Mouse (Mus musculus) ovary, postnatal 10 days (tissue): ENCODE results near the gene a.
A peak's percentile ranks its signal among the peaks of the same experiment; 100 is the strongest.
"Not testable (repeated sequence)": the region's sequence is repeated elsewhere in the genome, so short reads cannot be mapped to it uniquely, and the experiment has no call there.

Experiments used
- DNase-seq: peaks from one replicate; pipeline ENCODE4 v3.0.0; 2022; ENCODE audit warnings: low spot score

The a gene

GRCm38 (mm10) chr2:154836537-154836936, 45.3 kb downstream of the a start:
- DNase-seq: no peak

DNA sequence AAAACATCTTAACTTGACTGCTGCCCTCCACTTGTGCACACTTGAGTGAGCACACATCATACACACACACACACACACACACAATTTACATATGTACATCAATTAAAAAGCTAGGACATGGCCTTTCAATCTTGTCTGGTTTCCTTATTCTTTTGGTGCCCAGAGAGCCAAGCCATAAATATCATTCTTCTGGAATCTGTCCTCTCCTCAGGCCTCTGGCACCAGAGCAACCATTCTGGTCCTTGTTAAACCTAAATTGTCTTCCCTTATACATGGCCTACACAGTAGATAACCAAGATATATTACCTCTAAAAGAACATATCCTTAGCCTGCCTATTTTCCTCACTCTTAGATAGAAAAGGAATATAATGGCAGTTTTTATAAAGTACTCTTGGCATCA, 56.9 kb downstream of the a start:
- no peak for DNase-seq

DNA sequence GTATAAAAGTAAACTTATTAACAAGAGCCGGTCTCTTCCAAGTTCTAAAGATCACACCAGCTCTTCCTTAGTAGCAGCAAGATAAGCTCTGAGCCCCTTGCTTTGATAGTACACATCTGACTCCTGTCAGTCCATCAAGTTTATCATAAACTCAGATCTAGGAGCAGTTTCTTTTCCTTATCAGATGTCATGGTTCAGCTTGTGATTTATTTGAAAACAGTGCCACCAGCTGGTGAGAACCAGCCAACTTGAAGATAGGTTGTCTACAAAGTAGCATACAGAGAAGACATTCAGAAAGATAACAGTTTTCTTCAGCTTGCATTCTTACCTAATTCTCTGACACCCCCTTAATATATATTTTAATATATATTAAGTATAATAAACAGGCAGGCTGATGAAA, 64.2 kb downstream of the a start:
- DNase-seq: no peak

- DNase-seq: no peak
These were observed 72.5 kb downstream of the a start for GRCm38 (mm10) chr2:154863672-154864071.

- DNase-seq: no peak
These were observed 74.5 kb downstream of the a start for GRCm38 (mm10) chr2:154865696-154866095.

DNA sequence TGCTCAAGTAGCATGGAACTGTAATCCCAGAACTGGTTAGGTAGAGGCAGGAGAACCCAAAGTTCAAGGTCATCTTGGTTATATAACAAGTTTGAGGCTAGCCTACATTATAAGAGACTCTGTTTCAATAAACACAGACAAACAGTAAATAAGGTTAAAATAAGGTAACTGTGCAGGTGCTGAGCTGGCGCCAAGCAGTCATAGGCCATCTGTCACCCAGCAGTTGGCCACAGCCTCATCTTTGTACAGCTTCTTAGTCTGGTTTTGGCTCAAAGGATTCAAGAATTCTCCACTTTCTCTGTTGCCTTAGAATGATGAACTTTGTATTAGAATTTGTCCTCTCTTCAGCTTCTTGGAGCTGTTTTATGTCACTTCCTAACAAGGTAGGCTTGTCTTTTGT, 76.9 kb downstream of the a start:
- no peak for DNase-seq

DNA sequence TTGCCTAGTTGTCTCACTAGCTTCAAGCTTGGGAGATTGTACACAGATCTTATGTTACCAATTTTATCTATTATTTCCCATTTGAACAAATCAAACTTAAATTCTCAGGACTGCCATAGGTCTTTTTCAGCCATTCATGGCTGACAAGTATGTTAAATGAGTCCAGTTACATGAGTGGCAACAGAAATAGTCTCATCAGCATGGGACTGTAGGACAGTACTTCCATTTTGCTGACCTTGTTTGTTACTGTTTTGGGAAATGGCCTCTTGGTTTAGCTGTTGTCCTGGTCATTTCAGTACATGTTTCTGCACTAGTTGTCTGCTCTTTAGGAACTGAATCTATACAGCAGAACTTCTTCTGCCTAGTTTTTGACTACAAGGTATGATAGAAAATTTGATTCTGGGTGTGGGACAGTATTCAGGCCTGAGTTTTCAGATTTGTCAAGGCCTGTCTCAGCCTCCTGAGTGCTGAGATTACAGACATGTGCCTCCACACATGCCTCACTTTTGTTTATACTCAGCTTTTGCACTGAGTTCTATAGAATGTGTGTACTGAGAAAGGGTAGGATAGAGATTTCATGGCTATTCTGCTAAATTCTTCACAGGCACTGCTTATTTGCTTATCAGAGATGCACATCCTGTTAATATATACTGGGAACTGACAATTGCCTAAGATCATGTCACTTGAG, 78.9 kb downstream of the a start:
- no peak for DNase-seq

- no peak for DNase-seq
These were observed 85.4 kb downstream of the a start for GRCm38 (mm10) chr2:154876621-154877020.

- DNase-seq: no peak
These were observed 100.4 kb downstream of the a start for GRCm38 (mm10) chr2:154891585-154891984.

GRCm38 (mm10) chr2:154892201-154893044, 101.2 kb downstream of the a start, which contains the start of gene Eif2s2:
Gene Eif2s2 (minus strand): TSS chr2:154892935.
- DNase-seq: peak; percentile 86

DNA sequence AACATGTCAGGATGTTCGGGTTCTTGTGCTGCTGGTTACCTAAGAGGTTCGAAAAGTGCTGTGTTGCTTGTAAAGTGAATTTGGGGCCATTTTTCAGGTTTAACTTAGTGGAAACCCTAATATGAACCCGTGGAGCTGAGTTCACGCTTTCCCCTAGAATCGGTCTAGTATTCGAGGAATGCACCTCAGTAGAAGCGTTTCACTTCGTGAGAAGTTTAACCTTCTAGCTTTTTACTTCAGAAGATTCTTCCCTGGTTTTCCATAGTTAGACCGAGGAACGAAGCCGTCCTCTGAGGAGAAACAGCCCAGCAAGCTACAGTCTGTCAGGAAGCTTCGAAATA, 101.8 kb downstream of the a start:
- DNase-seq: no peak

DNA sequence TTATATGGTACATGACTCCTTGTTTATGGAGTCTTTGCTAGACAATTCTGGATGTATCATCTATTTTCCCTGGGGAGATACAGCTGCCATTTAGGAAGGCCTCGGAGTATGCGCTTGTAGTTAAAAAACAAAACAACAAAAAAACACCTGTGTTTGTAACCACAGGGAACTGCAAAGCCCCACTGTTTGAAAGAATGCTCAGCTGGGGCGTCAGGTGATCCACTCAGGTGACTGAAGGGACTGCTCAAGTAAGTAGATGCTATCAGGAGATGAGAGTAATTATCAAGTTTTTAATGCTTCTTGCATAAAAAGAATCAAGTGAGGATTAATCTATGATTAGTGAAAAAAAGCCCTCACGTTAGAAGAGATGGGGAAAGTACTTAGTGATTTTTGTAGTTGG, 102.3 kb downstream of the a start:
- DNase-seq: no peak

DNA sequence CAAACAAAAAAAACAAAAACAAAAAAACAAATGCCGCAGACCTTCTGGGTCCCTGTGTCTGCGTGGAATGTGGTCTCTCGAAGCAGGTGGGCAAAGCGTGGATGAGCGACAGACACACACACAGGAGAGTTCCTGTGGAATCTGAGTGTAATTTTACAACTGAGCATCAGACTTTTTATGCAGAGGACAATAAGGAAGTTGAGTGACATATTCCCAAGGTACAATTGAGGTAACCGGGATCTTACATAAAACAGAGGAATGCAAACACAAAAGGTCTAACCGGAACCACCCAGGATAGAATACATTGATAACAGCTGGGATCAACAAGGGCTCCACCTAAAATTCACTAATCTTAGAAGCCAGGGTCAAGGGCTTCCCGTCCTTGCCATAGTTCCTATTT, 107.8 kb downstream of the a start:
- DNase-seq: not testable (repeated sequence)

DNA sequence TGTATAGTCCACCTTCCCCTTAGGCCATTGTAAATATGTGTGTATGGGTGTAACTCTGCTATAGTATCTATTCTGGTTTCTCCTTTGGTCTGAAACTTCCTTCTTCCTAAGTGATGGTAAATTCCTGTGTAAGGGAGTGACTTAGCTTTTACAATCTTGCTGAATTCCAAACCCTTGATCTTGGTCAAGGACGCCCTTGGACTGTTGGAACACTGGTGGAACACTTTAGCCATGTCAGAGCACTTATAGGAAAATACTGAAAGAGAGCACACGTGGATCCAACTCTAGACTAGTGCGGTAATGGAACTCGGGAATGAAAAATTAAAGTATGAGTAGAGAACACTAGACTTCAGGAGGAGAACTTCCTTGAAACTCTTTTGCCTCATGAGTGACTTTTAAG, 108.2 kb downstream of the a start:
- not testable (repeated sequence) for DNase-seq

DNA sequence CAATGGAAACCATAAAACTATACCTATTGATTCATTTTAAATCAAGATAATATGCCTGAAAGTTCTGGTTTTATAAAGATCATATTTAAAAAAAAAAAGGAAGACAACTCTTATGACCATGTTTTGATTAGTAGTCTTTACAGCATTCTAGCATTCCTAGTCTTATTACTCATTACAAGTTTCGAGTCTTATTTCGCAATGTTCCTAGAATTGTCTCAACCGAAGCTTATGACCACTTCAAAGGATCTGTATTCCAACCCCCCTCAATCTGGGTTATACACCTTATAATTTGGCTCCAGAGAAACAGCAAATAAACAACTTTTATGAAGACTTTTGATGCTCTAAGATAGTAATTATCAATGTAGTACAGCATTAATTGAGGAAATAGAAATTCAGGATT, 110.9 kb downstream of the a start:
- no peak for DNase-seq

GRCm38 (mm10) chr2:154905796-154906195, 114.6 kb downstream of the a start:
- DNase-seq: no peak

DNA sequence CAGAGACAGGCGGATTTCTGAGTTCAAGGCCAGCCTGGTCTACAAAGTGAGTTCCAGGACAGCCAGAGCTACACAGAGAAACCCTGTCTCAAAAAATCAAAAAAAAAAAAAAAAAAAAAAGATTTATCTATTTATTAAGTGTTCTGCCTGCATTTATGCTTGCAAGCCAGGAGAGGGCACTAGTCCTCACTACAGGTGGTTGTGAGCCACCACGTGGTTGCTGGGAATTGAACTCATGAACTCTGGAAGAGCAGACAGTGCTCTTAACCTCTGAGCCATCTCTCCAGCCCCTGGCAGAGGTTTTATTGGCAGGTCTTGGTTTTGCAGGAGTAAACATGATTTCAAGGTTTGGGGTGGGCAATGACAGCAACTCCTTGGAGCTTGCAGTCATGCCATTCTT, 117.0 kb downstream of the a start:
- not testable (repeated sequence) for DNase-seq

DNA sequence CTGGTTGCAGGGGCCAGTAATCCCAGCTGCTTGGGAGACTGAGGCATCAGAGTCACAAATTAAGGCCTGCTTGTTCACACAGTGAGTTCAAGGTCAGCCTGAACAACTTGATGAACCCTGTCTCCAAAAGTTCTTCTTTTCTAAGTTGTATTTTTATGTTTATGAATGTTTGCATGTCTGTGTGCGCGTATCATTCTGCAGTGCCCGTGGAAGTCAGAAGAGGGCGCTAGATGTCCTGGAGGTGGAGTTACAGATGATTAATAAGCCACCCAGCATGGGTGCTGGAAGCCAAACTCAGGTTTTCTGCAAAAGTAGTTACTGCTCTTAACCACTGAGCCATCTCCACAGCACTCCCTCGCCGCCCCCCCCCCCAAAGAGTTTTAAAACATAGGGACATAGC, 118.6 kb downstream of the a start:
- DNase-seq: no peak

DNA sequence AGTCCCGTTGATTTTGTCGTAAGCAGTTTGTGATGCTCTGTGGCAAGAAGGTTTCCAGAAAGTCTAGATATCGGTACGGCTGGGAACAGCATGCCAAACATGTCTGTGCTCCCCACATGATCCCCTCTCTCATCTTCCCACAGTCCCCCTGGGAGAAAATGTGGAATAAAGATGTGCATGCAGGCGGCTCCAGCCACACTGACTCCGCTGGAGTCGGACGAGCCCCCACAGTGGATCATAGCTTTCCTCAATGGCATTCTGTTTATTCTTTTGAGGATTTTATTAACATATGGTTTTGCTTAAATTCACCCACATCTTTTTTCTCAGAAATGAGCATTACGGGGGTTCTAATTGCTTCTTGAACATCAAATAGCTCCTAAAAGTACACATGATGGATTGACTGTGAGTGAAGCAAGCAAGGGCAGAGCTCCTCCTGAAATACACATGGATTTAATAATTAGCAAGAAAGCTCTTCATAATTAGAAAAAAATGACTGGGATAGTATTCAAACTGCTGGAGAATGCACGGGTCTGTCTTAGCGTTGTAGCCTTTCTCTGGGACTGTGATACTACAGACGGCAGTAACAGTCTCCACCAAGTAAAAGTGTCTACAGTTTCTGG, 124.8 kb downstream of the a start:
- no peak for DNase-seq

DNA sequence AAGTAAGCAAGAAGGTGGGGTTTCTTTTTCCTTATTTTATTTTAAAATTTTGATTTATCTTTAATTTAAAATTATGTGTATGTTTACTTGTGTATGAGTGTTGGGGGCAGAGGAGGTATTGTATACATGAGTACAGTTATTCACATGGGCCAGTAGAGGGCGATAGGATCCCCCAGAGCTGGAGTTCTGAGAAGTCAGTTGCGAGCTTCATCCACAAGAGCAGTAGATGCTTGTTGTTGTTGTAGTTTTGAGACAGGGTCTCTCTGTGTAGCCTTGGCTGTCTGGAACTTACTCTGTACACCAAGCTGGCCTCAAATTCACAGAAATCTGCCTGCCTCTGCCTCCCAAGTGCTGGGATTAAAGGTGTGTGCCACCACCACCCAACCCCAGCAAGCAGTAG, 125.3 kb downstream of the a start:
- no peak for DNase-seq

DNA sequence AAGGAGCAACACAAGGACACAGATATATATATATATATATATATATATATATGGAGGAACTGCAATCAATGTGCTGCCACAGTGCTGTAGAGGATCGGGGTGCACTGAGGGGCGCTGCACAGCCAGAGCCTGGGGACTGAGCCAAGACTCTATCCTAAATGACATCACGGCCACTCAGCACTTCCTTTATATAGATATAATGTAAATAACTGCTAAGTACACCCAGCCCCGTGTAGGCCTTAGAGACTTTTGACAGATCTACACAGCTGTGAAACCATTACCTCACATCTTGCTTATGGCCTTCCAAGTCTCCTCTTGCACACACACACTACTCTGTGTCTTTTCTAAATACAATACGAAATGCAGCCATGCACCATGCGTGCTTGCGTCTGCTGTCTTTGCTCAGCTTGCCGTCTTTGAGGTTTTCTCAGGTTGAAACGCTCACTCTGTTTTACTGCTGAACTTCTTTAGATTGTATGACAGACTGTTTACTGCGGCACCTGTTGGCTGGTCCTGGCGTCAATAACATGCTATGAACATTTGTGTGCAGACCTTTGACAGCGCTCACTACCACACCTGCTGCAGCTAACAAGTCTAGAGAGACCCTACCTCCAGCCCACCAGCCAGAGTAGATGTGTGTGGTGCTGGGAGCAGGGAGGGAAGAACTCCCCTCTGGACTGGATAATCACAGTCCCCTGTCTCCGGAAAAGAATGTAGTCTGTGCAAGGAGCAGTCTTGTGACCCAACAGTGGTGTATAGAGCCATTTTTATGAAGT, 126.9 kb downstream of the a start:
- DNase-seq: no peak

- no peak for DNase-seq
These were observed 129.7 kb downstream of the a start for GRCm38 (mm10) chr2:154920896-154921295.
